Mouse (Mus musculus): ENCODE results near the gene Vmn2r29. TPM values are rescaled to one million over a fixed set of nuclear protein-coding genes. Genes with fewer than 3 reads are reported as not detected.
A peak's percentile ranks its signal among the peaks of the same experiment; 100 is the strongest.
"Not testable (repeated sequence)": the region's sequence is repeated elsewhere in the genome, so short reads cannot be mapped to it uniquely, and the experiment has no call there.

Gene Vmn2r29
- 1 to 10 TPM; 2.7 TPM for total RNA-seq (2021)
- long read RNA-seq, experiment 1: 0 reads
- long read RNA-seq, experiment 2: 0 reads

- not testable (repeated sequence) for DNase-seq (ENCODE audit: low spot score in 2 of 2); H3K27ac ChIP-seq; H3K4me3 ChIP-seq
Measured at GRCm38 (mm10) chr7:7247228-7247627, at the start of gene Vmn2r29. Vmn2r29 (minus strand) TSS chr7:7247328.

DNA sequence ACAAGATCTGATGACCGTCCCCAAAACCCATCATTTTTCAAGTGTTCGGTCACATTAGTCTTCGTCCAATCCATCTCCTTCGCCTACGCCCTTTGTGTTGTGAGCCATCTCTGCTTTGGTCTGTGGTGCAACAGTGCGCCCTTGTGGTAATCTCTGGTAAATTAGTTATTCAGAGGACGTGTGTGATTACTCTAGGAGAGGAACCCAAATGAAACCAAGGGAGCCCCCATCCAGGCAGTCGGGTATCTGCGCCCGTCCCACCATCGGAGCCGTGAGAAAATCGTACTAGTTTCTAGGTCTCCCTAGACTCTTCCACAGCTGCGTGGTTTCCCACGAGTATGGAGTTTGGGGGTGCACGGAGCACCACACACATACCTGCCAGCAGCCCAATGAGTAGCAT lies 48.5 kb upstream of the Vmn2r29 start:
- peak; percentile 63 to 69 for DNase-seq (ENCODE audit: low spot score in 2 of 2)
- peak; percentile 78 for TF ChIP-seq CTCF (conservative IDR thresholded peaks at IDR 0.05)
- no peak overlapping the region for H3K4me3 ChIP-seq
- H3K27ac ChIP-seq: no peak overlapping the region

GRCm38 (mm10) chr7:7281383-7281782 lies 34.3 kb upstream of the Vmn2r29 start:
- no peak for DNase-seq (ENCODE audit: low spot score in 2 of 2)
- no peak for TF ChIP-seq CTCF (conservative IDR thresholded peaks at IDR 0.05)

GRCm38 (mm10) chr7:7277966-7278567 lies 30.9 kb upstream of the Vmn2r29 start, which contains the start of gene Gm45844:
Gm45844 (minus strand) TSS chr7:7278289.
- peak within 1 kb of the TSS; percentile 83 for H3K27ac ChIP-seq
- TF ChIP-seq CTCF (conservative IDR thresholded peaks at IDR 0.05): peak; percentile 96
- peak; percentile 90 to 94 for DNase-seq (ENCODE audit: low spot score in 2 of 2)
- peak within 1 kb of the TSS; percentile 58 for H3K4me3 ChIP-seq

More at GRCm38 (mm10) chr7:7281383-7281782, 34.3 kb upstream of the Vmn2r29 start:
- H3K4me3 ChIP-seq: no peak overlapping the region
- no peak overlapping the region for H3K27ac ChIP-seq

- not testable (repeated sequence) for DNase-seq (ENCODE audit: low spot score in 2 of 2)
- peak overlapping the region; percentile 58 for H3K4me3 ChIP-seq
- H3K27ac ChIP-seq: peak overlapping the region; percentile 83
Measured at GRCm38 (mm10) chr7:7277556-7277955, 30.4 kb upstream of the Vmn2r29 start.

DNA sequence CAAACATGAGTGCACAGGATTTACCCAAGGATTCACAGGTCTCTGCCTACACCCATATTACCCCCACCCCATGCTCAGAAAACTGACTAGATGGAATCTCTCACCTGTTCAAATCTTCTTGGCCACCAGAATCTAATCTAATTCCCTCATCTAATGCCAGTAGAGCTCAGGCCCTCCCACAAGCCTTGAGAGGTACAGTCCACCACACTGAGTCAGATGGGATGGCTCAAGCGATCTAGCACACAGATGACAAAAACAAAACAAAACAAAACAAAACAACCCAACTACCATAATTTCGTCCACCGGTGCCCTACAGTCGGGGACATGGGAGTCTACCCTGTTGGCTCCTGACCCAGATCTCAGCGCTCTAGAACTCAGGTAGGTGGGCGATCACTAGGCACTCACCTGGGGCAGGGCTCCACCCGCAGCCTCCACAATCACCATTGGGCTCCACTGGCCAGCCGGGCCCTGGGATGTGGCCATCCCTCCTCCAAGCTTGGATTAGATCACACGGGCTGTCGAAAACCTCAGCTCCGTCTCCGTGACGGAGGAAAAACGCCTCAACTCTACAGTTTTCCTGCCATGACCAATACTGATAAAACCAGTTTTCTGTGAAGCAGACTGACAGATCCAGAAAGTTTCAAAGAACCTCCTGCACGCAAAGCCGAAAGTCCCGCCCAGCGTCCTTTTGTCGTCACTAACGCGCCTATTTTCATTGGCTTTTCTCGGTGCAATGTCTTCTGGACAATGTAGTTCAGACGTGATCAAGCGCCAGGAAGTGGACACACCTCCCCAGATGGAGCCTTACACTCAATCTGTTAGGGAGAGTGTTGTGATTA lies 37.6 kb downstream of the Vmn2r29 start, which contains the start of gene Zfp772:
TSS of gene Zfp772 (minus strand) at position 686 of the 839 bp plus-strand sequence.
- H3K27ac ChIP-seq: not testable (repeated sequence)
- DNase-seq (ENCODE audit: low spot score in 2 of 2): peak; percentile 54 to 65
- H3K4me3 ChIP-seq: peak within 1 kb of the TSS; percentile 55

- Histone ChIP-seq H3K27ac (peak overlapping the region; percentile 67; the same call in 1 of the 2 replicates), H3K4me3 (peak overlapping the region; percentile 70)
- TF ChIP-seq CTCF (conservative IDR thresholded peaks at IDR 0.05): peak; percentile 81
- DNase-seq (ENCODE audit: low spot score in 2 of 2): peak; percentile 77 to 78
Measured at GRCm38 (mm10) chr7:7188191-7188942, 58.8 kb downstream of the Vmn2r29 start.

- Histone ChIP-seq H3K27ac (peak overlapping the region; percentile 67; the same call in 1 of the 2 replicates), H3K4me3 (peak overlapping the region; percentile 70)
- DNase-seq (ENCODE audit: low spot score in 2 of 2): peak in 1 of 2 experiments; percentile 12
- no peak for TF ChIP-seq CTCF (conservative IDR thresholded peaks at IDR 0.05)
Measured at GRCm38 (mm10) chr7:7187417-7188190, 59.5 kb downstream of the Vmn2r29 start.

- no peak for DNase-seq (ENCODE audit: low spot score in 2 of 2)
- no peak for TF ChIP-seq CTCF (conservative IDR thresholded peaks at IDR 0.05)
- no peak overlapping the region for H3K4me3 ChIP-seq
- no peak overlapping the region for H3K27ac ChIP-seq
Measured at GRCm38 (mm10) chr7:7185897-7186296, 61.2 kb downstream of the Vmn2r29 start.

Other genes with a start within 250 kb of the Vmn2r29 start
- gene Zfp954, start 125.8 kb downstream of the Vmn2r29 start, total RNA-seq (2021): 10 to 100 TPM; 12.4 to 14.0 TPM
- 1 to 10 TPM; 2.0 to 2.3 TPM for gene Zfp773, start 110.6 kb downstream of the Vmn2r29 start, total RNA-seq (2021)
- 1 to 10 TPM; 7.4 to 9.1 TPM for gene Zfp418, start 76.0 kb downstream of the Vmn2r29 start, total RNA-seq (2021)
- gene Zfp772, start 37.3 kb downstream of the Vmn2r29 start, total RNA-seq (2021): 1 to 10 TPM; 8.4 to 9.5 TPM
- gene Gm45844, start 31.0 kb upstream of the Vmn2r29 start, total RNA-seq (2021): 10 to 100 TPM in 1 of 2 experiments, 1 to 10 TPM in 1; 9.6 to 14.4 TPM
- 100 to 1,000 TPM; 128 to 137 TPM for gene Clcn4, start 53.5 kb upstream of the Vmn2r29 start, total RNA-seq (2021)
- under 1 TPM; 0.15 to 0.18 TPM for gene Vmn2r30, start 90.3 kb upstream of the Vmn2r29 start, total RNA-seq (2021)
- not detected for gene Gm45783, start 127.2 kb upstream of the Vmn2r29 start, total RNA-seq (2021)
- not detected for gene Vmn2r31, start 152.4 kb upstream of the Vmn2r29 start, total RNA-seq (2021)
- not detected for gene Vmn2r32, start 232.7 kb upstream of the Vmn2r29 start, total RNA-seq (2021)